Mouse (Mus musculus) embryonic facial prominence, embryonic 15.5 days (tissue): ENCODE data around the gene Mrpl58. TPM values are rescaled to one million over a fixed set of nuclear protein-coding genes. Genes with fewer than 3 reads are reported as not detected.
"Not testable (repeated sequence)": the region's sequence is repeated elsewhere in the genome, so short reads cannot be mapped to it uniquely, and the experiment has no call there.

Experiments
- ATAC-seq: fragments of 200-750 bp; cut with Nextera tagmentation; 2 replicates; pipeline ENCODE4 v1.8.0; 2017; ENCODE audit warnings: low read depth, moderate TSS enrichment; ENCODE audit not compliant: insufficient number of reproducible peaks, low FRiP score, low TSS enrichment
- H3K27ac ChIP-seq: fragments of 300-500 bp; sonication (generic); replicated peaks from 2 replicates; pipeline ENCODE4 v1.5.1; 2015; ENCODE audit warnings: mild to moderate bottlenecking, inconsistent platforms
- H3K27me3 ChIP-seq: fragments of 300-500 bp; sonication (generic); 2 replicates; pipeline ENCODE4 v1.6.1; 2015; ENCODE audit warnings: inconsistent platforms
- H3K36me3 ChIP-seq: fragments of 300-500 bp; sonication (generic); 2 replicates; pipeline ENCODE4 v1.6.1; 2015; ENCODE audit warnings: mild to moderate bottlenecking, inconsistent platforms
- H3K4me1 ChIP-seq: fragments of 300-500 bp; sonication (generic); 2 replicates; pipeline ENCODE4 v1.6.1; 2015; ENCODE audit warnings: inconsistent platforms
- H3K4me2 ChIP-seq: fragments of 300-500 bp; sonication (generic); replicated peaks from 2 replicates; pipeline ENCODE4 v1.6.1; 2015; ENCODE audit warnings: mild to moderate bottlenecking, inconsistent platforms
- H3K4me3 ChIP-seq: fragments of 300-500 bp; sonication (generic); replicated peaks from 2 replicates; pipeline ENCODE4 v1.5.1; 2015; ENCODE audit warnings: mild to moderate bottlenecking, inconsistent platforms
- H3K9ac ChIP-seq: fragments of 300-500 bp; sonication (generic); 2 replicates; pipeline ENCODE4 v1.6.1; 2015; ENCODE audit warnings: inconsistent platforms
- H3K9me3 ChIP-seq: fragments of 300-500 bp; sonication (generic); replicated peaks from 2 replicates; pipeline ENCODE4 v1.6.1; 2016; ENCODE audit warnings: inconsistent platforms
- WGBS: fragments of 180-500 bp; shearing (Covaris S2); methylation state at CpG from one replicate; pipeline ENCODE4 v1.1.7; 2015; 5-methylcytosine and 5-hydroxymethylcytosine counted together
- polyA plus RNA-seq: library from polyadenylated mRNA; unstranded; fragments of >200 nt; fragmentation: Nextera tagmentation; extraction: Ambion mirVana; gene quantifications from 2 replicates; pipeline ENCODE4 v1.2.1, GENCODE M21; 2015

Mrpl58 gene
- polyA plus RNA-seq, 1 experiment from 2014 or later = 169 TPM

DNA sequence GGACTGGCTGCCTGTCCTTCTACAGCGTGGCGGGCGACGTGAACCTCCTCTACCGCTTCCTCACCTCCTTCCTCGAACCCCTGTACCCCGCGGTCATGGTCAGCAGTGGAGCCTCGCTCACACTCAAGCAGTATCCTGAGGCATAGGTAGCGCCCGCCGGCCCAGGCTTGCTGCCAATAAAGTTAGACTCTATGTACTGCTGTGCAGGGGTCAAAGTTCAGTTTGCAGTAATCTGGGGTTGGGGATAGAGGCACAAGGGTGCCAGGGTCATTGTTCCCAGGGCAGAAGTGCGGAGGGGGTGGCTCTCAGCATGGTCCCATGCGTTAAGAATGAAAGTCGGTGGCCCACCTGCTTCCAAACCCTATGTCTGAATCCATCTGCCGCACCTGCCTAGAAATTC is 44.5 kb downstream of the Mrpl58 start:
- Histone ChIP-seq H3K4me2 (no peak overlapping the region), H3K4me3 (no peak overlapping the region), H3K9me3 (no peaks in the 10 kb centered on the region), H3K4me1 (no peaks in the 10 kb centered on the region), H3K9ac (no peak overlapping the region), H3K36me3 (no peaks in the 10 kb centered on the region), H3K27ac (no peak overlapping the region), H3K27me3 (no peaks in the 10 kb centered on the region)
- ATAC-seq = 0 out of 2 replicates have a peak, but pooled peaks have one; percentile 18
- 87% methylated on average over 16 of the region's 16 CpGs for WGBS

DNA sequence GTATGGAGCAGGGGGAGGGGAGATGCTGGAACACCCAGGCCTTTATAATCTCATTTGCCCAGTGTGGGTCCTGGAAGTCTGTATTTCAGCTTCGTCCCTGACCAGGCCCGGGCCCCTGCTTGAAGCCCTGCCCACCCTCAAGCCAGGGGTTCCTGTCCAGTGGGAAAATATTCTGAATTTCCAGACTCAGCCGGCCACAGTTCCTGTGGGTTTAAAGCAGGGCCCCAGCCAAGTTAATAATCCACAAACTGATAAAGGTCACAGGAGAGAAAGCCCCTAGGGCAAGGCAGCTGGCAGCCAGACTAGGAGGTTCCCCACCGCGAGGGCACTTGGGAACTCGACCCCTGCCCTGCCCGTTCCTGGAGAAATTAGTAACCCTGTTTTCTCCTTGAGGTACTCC is 45.4 kb downstream of the Mrpl58 start:
- H3K4me3 ChIP-seq = no peak overlapping the region
- no peaks in the 10 kb centered on the region for H3K36me3 ChIP-seq
- no peak overlapping the region for H3K9ac ChIP-seq
- H3K4me1 ChIP-seq = no peaks in the 10 kb centered on the region
- 24% methylated on average over 7 of the region's 7 CpGs for WGBS
- ATAC-seq = no peak
- no peaks in the 10 kb centered on the region for H3K9me3 ChIP-seq
- H3K27ac ChIP-seq = no peak overlapping the region
- no peak overlapping the region for H3K4me2 ChIP-seq
- H3K27me3 ChIP-seq = no peaks in the 10 kb centered on the region

- 88% methylated on average over 7 of the region's 7 CpGs for WGBS
Observed at GRCm38 (mm10) chr11:115450176-115450575, 46.6 kb downstream of the Mrpl58 start.

GRCm38 (mm10) chr11:115451781-115452241 is 48.3 kb downstream of the Mrpl58 start:
- no peaks in the 10 kb centered on the region for H3K27me3 ChIP-seq
- ATAC-seq = no peak
- 73% methylated on average over 8 of the region's 8 CpGs for WGBS
- H3K4me2 ChIP-seq = no peak overlapping the region
- H3K27ac ChIP-seq = no peak overlapping the region
- no peaks in the 10 kb centered on the region for H3K36me3 ChIP-seq
- H3K4me1 ChIP-seq = no peaks in the 10 kb centered on the region
- no peak overlapping the region for H3K9ac ChIP-seq
- H3K4me3 ChIP-seq = no peak overlapping the region
- no peaks in the 10 kb centered on the region for H3K9me3 ChIP-seq

More at GRCm38 (mm10) chr11:115450176-115450575, 46.6 kb downstream of the Mrpl58 start:
- H3K27ac ChIP-seq = no peak overlapping the region
- no peak overlapping the region for H3K9ac ChIP-seq
- no peaks in the 10 kb centered on the region for H3K4me1 ChIP-seq
- no peaks in the 10 kb centered on the region for H3K27me3 ChIP-seq
- no peak overlapping the region for H3K4me2 ChIP-seq
- ATAC-seq = no peak
- H3K36me3 ChIP-seq = no peaks in the 10 kb centered on the region
- no peaks in the 10 kb centered on the region for H3K9me3 ChIP-seq
- no peak overlapping the region for H3K4me3 ChIP-seq

DNA sequence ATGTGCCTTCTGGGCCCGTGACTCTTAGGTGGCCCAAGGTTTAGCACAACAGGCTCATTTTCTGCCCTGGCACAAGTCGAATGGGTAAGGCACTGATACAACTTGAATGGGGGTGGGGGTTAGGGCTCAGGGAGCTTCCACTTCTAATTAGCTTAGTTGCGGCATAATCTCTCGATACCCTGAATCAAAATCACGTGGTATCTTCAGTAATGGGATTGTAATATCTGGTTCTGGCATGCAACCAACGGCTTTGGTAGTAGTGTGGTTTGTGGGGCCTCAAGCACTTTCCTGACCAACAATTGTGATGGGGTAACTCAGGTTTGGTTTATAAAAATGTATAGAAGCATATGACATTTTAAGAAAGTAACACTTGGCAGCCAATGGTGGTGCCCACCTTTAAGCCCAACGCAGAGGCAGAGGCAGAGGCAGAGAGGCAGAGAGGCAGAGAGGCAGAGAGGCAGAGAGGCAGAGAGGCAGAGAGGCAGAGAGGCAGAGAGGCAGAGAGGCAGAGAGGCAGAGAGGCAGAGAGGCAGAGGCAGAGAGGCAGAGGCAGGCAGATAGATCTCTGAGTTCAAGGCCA is 48.8 kb downstream of the Mrpl58 start:
- H3K9me3 ChIP-seq = no peaks in the 10 kb centered on the region
- H3K4me2 ChIP-seq = no peak overlapping the region
- H3K27me3 ChIP-seq = no peaks in the 10 kb centered on the region
- H3K4me1 ChIP-seq = peaks cover 2% of the 10 kb centered on the region; the same call in 1 of the 2 replicates
- no peak overlapping the region for H3K27ac ChIP-seq
- 72% methylated on average over 7 of the region's 7 CpGs for WGBS
- ATAC-seq = no peak
- H3K9ac ChIP-seq = no peak overlapping the region
- no peak overlapping the region for H3K4me3 ChIP-seq
- H3K36me3 ChIP-seq = no peaks in the 10 kb centered on the region

GRCm38 (mm10) chr11:115453306-115453705 is 49.8 kb downstream of the Mrpl58 start:
- Histone ChIP-seq H3K4me3 (no peak overlapping the region), H3K4me2 (no peak overlapping the region), H3K9me3 (no peaks in the 10 kb centered on the region), H3K27ac (no peak overlapping the region), H3K27me3 (no peaks in the 10 kb centered on the region), H3K36me3 (no peaks in the 10 kb centered on the region), H3K4me1 (peaks cover 5% of the 10 kb centered on the region; the same call in 1 of the 2 replicates), H3K9ac (no peak overlapping the region)
- no peak for ATAC-seq
- WGBS = 51% methylated on average over 4 of the region's 4 CpGs

DNA sequence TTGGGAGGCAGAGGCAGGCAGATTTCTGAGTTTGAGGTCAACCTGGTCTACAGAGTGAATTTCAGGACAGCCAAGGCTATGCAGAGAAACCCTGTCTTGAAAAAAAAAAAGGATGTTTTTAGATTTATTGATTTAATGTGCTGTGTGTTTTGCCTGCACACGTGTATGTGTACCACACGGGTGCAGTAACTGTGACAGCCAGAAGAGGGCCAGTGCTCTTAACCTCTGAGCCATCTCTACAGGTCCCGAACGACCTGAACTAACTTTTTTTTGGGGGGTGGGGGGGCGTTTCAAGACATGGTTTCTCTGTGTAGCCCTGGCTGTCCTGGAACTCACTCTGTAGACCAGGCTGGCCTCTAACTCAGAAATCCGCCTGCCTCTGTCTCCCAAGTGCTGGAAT is 51.3 kb downstream of the Mrpl58 start:
- not testable (repeated sequence) for H3K9me3 ChIP-seq, H3K9ac ChIP-seq, ATAC-seq, H3K27me3 ChIP-seq, H3K4me1 ChIP-seq, H3K4me2 ChIP-seq, H3K27ac ChIP-seq, H3K36me3 ChIP-seq, H3K4me3 ChIP-seq
- 87% methylated on average over 6 of the region's 6 CpGs for WGBS

DNA sequence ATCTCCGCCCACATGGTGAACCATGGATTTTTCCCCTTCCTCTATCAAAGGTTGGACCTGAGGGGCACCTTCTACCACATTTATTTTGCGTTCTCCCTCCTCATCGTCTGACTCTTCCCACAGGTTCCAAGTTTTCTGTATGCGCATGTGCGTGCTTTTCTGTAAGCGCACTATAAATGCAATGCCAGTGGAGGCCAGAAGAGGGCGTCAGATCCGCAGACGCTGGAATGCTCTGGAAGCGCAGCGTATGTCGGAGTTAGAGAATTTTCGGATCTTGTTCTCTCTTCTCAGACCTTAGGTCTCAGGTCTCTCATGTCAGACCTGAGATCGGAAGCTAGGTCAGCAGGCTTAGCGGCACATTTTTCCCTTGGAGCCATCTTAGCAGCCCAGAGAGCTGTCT is 52.1 kb downstream of the Mrpl58 start:
- no peak overlapping the region for H3K4me3 ChIP-seq
- no peaks in the 10 kb centered on the region for H3K9me3 ChIP-seq
- peaks cover 5% of the 10 kb centered on the region; the same call in 1 of the 2 replicates for H3K4me1 ChIP-seq
- no peaks in the 10 kb centered on the region for H3K27me3 ChIP-seq
- ATAC-seq = no peak
- H3K9ac ChIP-seq = no peak overlapping the region
- no peaks in the 10 kb centered on the region for H3K36me3 ChIP-seq
- WGBS = 84% methylated on average over 15 of the region's 15 CpGs
- no peak overlapping the region for H3K27ac ChIP-seq
- H3K4me2 ChIP-seq = no peak overlapping the region

GRCm38 (mm10) chr11:115456182-115456581 is 52.6 kb downstream of the Mrpl58 start:
- H3K4me2 ChIP-seq = no peak overlapping the region
- H3K36me3 ChIP-seq = no peaks in the 10 kb centered on the region
- no peaks in the 10 kb centered on the region for H3K27me3 ChIP-seq
- ATAC-seq = no peak
- H3K27ac ChIP-seq = no peak overlapping the region
- H3K9me3 ChIP-seq = no peaks in the 10 kb centered on the region
- H3K4me3 ChIP-seq = no peak overlapping the region
- peaks cover 5% of the 10 kb centered on the region; the same call in 1 of the 2 replicates for H3K4me1 ChIP-seq
- 80% methylated on average over 5 of the region's 5 CpGs for WGBS
- H3K9ac ChIP-seq = no peak overlapping the region

- whole genome bisulfite sequencing = 27% methylated on average over 6 of the region's 6 CpGs
Observed at GRCm38 (mm10) chr11:115457405-115457804, 53.9 kb downstream of the Mrpl58 start.

DNA sequence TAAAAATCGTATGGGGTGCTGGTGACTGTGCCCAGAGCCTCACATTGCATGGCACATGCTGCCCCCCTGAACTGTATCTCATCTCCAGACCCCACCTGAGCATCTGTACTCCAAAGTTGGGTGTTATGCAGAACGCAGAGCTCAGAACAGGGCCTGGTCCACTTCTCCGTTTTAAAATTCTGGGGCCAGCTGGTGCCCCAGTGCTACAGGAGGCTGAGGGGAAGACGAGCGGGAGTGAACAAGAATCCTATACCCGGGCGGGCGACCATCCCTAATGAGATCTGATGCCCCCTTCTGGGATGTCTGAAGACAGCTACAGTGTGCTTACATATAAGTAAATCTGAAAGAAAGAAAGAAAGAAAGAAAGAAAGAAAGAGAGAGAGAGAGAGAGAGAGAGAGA is 57.4 kb downstream of the Mrpl58 start:
- H3K4me3 ChIP-seq = no peak overlapping the region
- peaks cover 5% of the 10 kb centered on the region; the same call in 1 of the 2 replicates for H3K4me1 ChIP-seq
- ATAC-seq = no peak
- H3K9me3 ChIP-seq = no peaks in the 10 kb centered on the region
- 20% methylated on average over 8 of the region's 8 CpGs for WGBS
- H3K4me2 ChIP-seq = no peak overlapping the region
- H3K27me3 ChIP-seq = no peaks in the 10 kb centered on the region
- H3K9ac ChIP-seq = no peak overlapping the region
- no peak overlapping the region for H3K27ac ChIP-seq
- H3K36me3 ChIP-seq = no peaks in the 10 kb centered on the region

More at GRCm38 (mm10) chr11:115457405-115457804, 53.9 kb downstream of the Mrpl58 start:
- Histone ChIP-seq H3K36me3 (no peaks in the 10 kb centered on the region), H3K9ac (no peak overlapping the region), H3K27me3 (no peaks in the 10 kb centered on the region), H3K9me3 (no peaks in the 10 kb centered on the region), H3K4me2 (no peak overlapping the region), H3K4me3 (no peak overlapping the region), H3K27ac (no peak overlapping the region), H3K4me1 (peaks cover 5% of the 10 kb centered on the region; the same call in 1 of the 2 replicates)
- no peak for ATAC-seq

DNA sequence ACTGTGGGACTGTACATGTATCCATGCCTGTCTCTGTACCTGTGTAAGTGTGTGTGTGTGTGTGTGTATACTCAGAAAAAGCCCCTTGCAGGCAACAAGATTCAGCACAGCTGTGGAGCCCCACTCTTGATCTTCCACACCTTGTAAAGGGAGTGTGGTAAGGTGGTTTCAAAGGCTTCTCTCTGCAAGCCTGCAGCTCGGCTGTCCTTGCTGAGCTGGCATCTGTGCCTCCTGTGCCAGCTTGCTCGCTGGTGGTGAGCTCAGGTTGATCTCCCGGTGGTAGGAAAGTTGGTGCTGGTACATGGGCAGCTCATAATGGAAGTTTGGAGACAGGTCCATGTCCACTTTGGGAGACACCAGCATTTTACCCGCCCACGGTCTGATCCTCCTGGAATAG is 58.3 kb downstream of the Mrpl58 start:
- H3K27ac ChIP-seq = no peak overlapping the region
- no peak for ATAC-seq
- H3K4me1 ChIP-seq = peaks cover 6% of the 10 kb centered on the region
- no peaks in the 10 kb centered on the region for H3K9me3 ChIP-seq
- no peaks in the 10 kb centered on the region for H3K36me3 ChIP-seq
- no peak overlapping the region for H3K4me2 ChIP-seq
- no peak overlapping the region for H3K9ac ChIP-seq
- WGBS = 61% methylated on average over 5 of the region's 5 CpGs
- H3K27me3 ChIP-seq = no peaks in the 10 kb centered on the region
- H3K4me3 ChIP-seq = no peak overlapping the region
